Mouse (Mus musculus) brain, embryonic 14.5 days (tissue): Measurements from ENCODE around the gene Sergef.

Source experiments
- CTCF ChIP-seq: fragments of 200-500 bp; IDR thresholded peaks from 2 replicates; pipeline ENCODE4 v1.5.1; 2012; ENCODE audit warnings: inconsistent platforms, mild to moderate bottlenecking, moderate library complexity, borderline replicate concordance; ENCODE audit not compliant: insufficient read depth, insufficient read length; ENCODE audit errors: extremely low read depth
- POLR2A ChIP-seq: fragments of 200-500 bp; IDR thresholded peaks from 2 replicates; pipeline ENCODE4 v1.6.1; 2012; ENCODE audit warnings: mild to moderate bottlenecking, inconsistent platforms, borderline replicate concordance; ENCODE audit not compliant: poor library complexity, insufficient read depth, insufficient read length, severe bottlenecking; ENCODE audit errors: extremely low read depth

DNA sequence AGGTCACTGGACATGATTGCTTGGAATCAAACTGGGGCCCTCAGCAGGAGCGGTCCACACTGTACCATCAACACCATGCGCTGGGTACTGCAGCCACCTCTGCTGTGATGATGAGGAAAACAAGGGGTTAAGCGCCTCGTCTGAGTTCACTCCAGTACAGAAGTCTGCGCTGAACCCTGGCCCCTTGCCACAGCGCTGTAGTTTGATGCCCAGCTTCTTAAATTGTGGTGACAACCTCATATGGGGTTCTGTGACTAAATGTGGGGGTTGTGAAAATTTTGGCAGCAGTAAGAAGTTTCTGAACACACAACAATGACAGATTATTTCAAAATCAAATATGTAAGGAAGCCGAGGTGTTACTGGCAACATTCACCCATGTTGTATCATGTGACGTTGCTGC, 126.0 kb downstream of the Sergef start:
- TF ChIP-seq CTCF, result no peak
- TF ChIP-seq POLR2A, result no peak
